Mouse (Mus musculus): ENCODE data around the gene Wnt3a. TPM values are rescaled to one million over a fixed set of nuclear protein-coding genes. Genes with fewer than 3 reads are reported as not detected.
A peak's percentile ranks its signal among the peaks of the same experiment; 100 is the strongest.
"Not testable (repeated sequence)": the region's sequence is repeated elsewhere in the genome, so short reads cannot be mapped to it uniquely, and the experiment has no call there.

Gene Wnt3a
- total RNA-seq, 2 experiments from 2014 or later, result not detected

DNA sequence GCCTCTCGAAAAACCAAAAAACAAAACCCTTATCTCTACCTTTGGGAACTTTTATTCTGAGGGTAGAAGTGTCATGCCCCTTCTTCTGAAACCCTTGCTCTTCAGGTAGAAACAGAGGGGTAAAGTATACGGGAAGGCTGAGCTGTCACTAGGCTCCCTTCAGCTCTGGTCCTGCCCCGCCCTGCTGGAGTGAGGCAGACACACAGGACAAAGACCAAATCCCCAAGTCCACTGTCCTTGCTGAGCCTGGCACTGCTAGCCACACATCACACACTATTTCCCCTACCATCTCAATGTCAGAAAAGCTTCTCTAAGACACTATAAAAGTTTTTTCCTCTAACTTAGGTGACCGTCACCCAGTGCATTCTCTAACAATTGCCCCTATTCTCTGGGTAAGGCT is 68.2 kb downstream of the Wnt3a start:
- DNase-seq (ENCODE audit: low spot score), result no peak

DNA sequence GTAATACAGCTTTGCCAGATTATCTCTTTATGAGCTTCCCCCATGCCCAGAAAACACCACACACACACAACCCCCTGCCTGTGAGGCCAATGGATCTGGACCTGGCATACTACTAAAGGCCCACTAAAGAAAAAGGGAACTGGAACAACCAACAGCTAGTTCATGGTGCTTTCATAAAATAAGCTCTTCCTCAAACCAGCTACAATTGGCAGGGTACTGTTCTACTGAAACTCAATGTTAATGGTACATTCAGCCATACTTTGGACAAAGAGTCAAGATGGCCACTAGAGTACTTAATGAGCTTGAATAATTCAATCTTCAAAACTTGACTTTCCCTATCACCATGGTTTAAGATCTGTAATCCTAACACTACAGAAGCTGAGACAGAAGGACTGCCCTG is 68.9 kb downstream of the Wnt3a start:
- DNase-seq (ENCODE audit: low spot score), result no peak

DNA sequence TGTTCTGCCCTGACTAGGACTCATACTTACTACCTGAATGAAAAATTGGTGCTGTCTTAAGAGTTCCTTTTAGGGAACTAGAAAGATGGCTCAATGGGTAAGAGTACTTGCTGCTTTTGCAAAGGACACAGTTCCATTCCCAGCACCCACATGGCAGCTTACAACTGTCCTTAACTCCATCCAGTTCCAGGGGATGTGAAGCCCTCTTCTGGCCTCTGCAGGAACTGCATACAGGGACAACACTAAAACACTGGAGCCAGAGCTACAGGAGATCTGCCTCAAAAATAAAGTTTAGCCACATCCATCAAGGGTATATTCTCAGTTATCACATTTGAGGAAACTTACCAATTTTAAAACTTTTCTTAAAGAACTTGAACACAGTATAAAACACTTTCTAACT is 71.5 kb downstream of the Wnt3a start:
- DNase-seq (ENCODE audit: low spot score), result no peak

DNA sequence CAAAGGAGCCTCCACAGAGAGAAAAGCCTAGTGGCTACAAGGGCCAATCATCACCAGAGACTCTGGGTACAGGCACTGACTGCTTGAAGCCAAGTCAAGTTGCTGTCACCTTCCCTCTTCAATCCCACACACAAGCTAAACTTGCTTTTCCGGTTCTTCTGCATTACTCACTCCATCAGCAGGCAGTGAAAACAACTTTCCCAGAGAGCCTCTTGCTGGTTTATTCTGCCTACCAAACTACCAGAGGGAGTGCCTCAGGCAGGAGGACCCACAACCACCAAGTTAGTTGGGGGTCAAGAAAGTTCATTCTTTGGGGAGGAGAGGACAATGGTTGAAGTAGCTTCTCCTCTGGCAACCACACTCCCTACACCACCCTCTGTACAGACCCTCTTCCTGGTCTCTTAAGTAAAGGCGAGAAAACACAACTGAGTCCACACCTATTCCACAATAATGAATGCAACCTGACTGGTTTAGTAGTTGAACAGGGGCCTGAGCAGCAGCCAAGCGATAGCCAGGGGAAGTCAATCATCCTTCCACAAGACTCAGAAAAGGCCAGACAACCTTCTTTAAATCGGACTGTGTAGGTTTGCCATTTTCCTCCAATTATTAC is 72.1 kb downstream of the Wnt3a start:
- no peak for DNase-seq (ENCODE audit: low spot score)

DNA sequence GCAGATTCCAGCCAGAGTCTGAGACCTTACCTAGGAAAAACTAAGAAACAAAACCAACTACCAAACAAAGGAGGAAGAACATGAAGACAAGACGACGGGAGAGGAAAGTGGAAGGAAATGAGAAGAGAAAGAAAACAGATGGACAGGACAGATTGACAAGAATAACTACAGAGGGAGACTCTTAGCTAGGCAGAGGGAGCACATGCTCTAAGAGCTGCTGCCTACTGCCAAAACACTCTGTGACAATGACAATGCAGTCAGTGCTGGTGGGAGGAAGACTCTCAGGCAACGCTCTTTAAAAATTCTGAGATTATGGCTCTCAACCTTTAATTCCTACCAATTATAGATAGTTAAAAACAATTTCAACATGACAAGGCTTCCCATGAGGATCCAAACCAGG is 73.6 kb downstream of the Wnt3a start:
- no peak for DNase-seq (ENCODE audit: low spot score)

DNA sequence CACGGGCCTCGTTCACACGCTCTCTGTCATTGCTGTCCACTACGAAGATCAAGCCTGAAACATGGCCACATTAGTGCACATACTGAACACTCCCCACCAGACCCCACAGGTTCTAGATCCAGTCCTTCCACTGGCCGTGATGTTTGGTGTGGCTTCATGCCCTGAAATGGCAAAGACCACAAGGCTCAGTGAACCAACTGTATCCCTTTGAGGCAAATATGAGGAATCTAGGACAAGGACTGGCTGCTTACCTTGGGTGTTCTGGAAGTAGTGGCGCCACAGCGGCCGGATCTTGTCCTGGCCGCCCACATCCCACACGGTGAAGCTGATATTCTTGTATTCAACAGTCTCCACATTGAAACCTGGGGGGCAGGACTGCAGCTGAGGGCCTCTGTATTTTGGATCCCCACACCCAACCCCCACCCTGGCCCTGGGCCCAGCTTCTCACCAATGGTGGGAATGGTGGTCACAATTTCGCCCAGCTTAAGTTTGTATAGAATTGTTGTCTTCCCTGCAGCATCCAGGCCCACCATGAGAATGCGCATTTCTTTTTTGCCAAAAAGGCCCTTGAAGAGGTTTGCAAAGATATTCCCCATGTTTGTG is 77.6 kb downstream of the Wnt3a start:
- DNase-seq (ENCODE audit: low spot score), result no peak

DNA sequence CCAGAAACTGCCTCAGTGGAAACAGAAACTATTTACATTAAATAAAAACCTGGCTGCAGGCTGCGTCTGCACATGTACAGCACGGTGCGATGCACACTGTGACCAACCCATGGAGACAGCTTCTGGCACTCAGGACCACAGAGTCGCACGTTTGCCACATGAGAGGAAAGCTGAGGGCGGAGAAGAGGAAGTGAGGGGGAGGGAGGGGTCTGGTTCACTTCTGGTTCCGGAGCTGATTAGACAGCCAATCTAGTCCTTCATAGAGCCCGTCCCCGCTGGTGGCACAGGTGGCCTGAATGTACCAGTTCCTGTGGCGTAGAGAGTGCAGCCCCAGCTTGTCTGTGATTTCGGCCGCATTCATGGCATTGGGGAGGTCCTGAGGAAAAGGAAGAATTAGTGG is 78.2 kb downstream of the Wnt3a start:
- not testable (repeated sequence) for DNase-seq (ENCODE audit: low spot score)

DNA sequence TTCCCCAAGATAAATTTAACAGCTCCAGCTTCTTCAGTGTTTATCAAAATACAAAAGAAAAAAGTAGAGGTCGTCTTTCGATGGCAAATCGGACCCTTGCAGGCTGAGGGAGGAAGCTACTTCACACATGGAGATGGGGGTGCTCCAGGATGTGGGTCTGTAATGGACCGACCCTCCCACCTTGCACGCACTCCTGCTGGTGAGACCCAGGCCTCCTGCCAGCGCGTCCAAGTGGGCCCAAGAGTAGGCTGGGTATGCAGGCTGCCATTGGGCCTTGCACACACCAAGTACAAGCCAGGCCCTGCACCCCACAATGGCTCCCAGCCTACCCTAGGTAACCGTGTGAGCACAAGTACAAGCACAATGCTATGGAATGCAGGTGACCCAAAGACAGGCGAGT is 79.0 kb downstream of the Wnt3a start:
- DNase-seq (ENCODE audit: low spot score), result not testable (repeated sequence)

DNA sequence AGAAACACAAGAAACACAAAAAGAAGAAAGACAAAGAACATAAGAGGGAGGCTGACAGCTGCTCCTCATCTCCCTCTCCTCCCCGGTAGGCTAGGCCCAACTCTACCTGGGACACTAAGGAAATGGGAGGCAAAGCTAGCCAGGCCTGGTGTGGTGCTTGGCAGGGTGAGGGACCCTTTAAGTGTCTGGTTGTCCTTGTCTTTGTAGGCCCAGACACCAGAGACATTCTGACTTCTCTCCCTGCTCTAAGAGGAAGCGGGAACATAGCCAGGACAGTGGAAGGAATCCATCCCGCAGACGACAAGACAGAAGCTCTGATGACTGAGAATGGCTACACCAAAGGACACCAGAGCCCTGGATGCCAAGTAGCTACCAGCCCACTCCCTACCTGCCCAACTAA is 80.5 kb downstream of the Wnt3a start:
- DNase-seq (ENCODE audit: low spot score), result no peak

DNA sequence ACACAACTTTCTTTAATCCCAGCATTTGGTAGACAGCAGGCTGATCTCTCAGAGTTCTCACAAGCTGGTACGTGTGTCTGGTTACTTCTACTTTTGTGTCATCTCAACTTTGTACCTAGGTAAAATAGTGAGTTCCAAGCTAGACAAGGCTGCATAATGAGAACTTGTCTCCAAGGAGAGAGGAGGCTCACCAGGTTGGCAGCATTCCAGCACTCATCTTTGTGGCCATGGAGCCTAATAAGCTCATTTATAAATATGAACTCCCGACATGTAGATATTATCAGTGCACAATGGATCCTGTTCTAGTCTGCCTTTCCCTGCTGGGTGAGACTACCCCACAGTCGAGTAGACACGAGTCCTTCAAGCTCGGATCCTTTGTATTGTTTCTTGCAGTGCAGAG is 81.0 kb downstream of the Wnt3a start:
- no peak for DNase-seq (ENCODE audit: low spot score)

DNA sequence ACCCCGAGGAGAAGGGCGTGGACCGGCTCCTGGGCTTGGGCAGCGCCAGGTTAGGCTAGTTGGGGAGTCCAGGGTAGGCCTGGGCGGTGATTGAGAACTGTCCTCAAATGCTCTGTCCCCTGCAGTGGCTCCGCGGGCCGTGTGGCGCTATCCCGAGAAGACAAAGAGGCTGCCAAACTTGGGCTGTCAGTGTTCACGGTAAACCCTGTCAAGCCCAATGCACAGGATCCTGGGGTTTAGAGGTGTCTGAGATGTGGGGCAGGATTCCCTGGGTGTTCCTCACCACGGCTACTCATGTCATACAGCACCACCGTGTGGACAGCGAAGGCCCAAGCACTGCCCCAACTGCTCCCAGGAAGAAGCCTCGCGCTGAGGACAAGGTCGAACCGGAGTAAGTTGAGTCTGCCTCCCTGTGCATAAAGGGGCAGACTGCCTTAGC is 81.5 kb downstream of the Wnt3a start:
- DNase-seq (ENCODE audit: low spot score), result peak; percentile 50

DNA sequence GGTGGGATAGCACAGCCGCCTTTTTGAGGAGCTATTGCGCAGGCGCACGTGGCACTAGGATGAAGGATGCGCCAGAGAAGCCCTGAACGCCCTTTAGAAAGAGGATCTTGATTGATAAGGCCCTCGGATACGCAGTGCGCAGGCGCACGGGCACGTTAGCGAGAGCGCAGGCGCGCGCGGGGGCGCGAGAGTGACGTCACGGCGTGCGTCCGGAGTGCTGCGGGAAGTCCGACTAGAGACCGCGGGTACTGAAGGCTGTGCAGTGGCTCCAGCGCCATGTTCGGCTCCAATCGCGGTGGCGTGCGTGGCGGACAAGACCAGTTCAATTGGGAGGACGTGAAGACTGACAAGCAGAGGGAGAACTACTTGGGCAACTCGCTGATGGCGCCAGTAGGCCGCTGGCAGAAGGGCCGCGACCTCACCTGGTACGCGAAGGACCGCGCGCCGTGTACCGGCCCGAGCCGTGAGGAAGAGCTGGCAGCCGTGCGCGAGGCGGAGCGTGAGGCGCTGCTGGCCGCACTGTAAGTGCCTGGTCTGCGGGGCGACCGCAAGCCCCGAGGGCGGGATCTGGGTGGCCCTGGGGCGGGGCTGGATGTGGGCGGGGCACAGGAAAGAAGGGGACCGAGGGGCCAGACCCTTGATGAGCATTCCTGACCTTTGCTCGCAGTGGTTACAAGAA is 82.3 kb downstream of the Wnt3a start, which contains the start of gene 2310033P09Rik:
Gene 2310033P09Rik, plus strand, starts transcription at position 169 of the 679 bp plus-strand sequence.
- DNase-seq (ENCODE audit: low spot score), result peak; percentile 91

DNA sequence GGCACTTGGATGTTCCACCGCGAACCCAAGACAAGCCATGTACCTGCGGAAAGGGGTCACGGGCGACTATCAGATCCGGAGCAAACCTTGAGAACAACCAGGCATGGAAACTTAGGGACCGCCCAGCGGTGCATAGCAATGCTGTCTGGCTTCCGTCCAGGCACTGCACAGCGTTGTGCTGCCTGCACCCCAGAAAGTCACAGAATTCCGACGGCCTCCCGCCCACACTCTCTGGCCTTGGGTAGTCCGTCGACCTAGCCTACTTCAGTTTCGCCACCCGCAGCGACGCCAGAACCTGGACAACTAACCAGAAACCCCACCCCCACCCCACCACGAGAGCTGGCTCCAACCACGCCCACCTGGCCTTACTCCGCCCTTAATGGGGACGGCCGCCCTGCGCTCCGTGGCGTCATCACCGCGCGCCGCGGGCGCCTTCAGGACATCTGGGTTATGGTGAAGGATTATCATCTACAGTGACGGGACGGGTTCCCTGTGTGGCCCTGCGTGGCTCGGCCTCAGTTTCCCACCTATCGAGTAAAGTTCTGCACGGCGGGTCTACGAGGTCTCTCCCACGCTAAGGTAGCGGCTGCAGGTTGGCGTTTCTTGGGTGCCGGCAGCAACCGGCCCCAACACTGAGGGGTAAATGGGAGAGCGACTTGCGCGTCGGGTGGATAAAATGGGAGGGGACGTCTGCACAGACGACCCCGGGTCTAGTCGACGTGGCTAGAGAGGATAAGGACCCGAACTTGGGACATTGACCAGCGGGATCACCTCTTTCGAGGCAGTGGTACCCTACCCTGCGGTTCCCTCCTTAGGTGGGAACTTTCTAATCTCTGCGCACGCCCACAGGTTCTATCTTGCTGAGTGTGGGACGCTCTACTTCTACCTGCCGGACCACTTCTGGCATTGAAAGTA is 88.2 kb downstream of the Wnt3a start, which contains the start of gene Mrpl55:
Gene Mrpl55, plus strand, starts transcription at position 406 of the 915 bp plus-strand sequence.
- peak; percentile 93 for DNase-seq (ENCODE audit: low spot score)

DNA sequence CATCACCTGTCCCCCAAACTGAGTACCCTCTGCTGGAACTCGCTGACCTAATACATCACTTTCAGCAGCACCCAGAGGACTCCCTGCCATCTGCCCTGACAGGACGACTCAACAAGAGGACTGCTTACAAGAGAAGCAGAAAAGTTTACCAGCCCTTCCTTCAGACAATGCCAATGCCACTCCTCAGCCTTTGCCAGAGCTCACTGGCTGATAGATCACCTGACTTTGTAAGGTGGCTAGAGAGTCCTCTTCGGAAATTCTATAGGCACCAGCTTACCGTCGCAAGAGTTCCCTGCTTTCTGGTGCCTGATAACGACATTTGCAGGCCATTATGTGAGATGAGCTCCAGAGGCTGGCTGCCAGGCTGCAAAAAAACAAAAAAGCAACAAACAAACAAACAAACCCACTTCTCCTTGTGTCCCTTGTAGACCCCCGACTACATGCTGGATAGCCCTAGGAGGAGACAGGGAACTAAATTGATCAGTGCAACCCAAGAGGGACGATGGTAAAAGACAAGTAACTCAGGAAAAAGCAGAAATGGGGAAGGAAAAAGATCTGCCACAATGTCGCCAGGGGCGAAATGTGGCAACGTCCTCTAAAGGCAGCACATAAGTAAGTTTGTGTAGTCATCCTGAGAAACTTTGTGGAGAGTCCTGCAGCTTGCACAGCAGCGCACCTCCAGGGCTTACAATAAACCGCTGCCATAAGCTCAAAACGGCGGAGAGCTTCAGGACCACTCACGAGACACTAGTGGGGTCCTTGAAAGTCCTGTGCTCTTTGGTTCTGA is 89.1 kb downstream of the Wnt3a start:
- DNase-seq (ENCODE audit: low spot score), result no peak

Small RNA genes lying within 50 kb of the gene (microRNA-seq; reads per million reads assigned to microRNA genes)
- gene Gm24756, result not detected

Other genes with a start within 250 kb of the Wnt3a start
- 1,000 to 10,000 TPM; 1,684 to 1,873 TPM for gene Obscn, start 154.3 kb downstream of the Wnt3a start, total RNA-seq (2021)
- 1 to 10 TPM; 6.9 to 7.2 TPM for gene Iba57, start 127.0 kb downstream of the Wnt3a start, total RNA-seq (2021)
- gene Gjc2, start 107.5 kb downstream of the Wnt3a start, total RNA-seq (2021), result under 1 TPM; 0.23 to 0.33 TPM
- 10 to 100 TPM; 32.9 to 38.0 TPM for gene Guk1, start 98.5 kb downstream of the Wnt3a start, total RNA-seq (2021)
- gene Mrpl55, start 88.3 kb downstream of the Wnt3a start, total RNA-seq (2021), result 10 to 100 TPM; 57.0 to 65.8 TPM
- gene 2310033P09Rik, start 82.4 kb downstream of the Wnt3a start, total RNA-seq (2021), result 1 to 10 TPM; 2.3 to 2.6 TPM
- 100 to 1,000 TPM; 230 to 237 TPM for gene Arf1, start 62.5 kb downstream of the Wnt3a start, total RNA-seq (2021)
- 1 to 10 TPM; 7.9 to 9.9 TPM for gene Wnt9a, start 16.2 kb upstream of the Wnt3a start, total RNA-seq (2021)
- not detected for gene Prss38, start 84.9 kb upstream of the Wnt3a start, total RNA-seq (2021)
- 1 to 10 TPM; 9.0 to 9.8 TPM for gene Jmjd4, start 159.3 kb upstream of the Wnt3a start, total RNA-seq (2021)
- 10 to 100 TPM; 23.9 to 24.2 TPM for gene Snap47, start 160.4 kb upstream of the Wnt3a start, total RNA-seq (2021)
- gene Zfp867, start 181.7 kb upstream of the Wnt3a start, total RNA-seq (2021), result 1 to 10 TPM; 2.0 to 2.3 TPM
- 10 to 100 TPM; 14.3 to 15.6 TPM for gene Zkscan17, start 236.0 kb upstream of the Wnt3a start, total RNA-seq (2021)